Mouse (Mus musculus) lung, embryonic 16.5 days (tissue): ENCODE measurements around the gene Sntb2. TPM values are rescaled to one million over a fixed set of nuclear protein-coding genes. Genes with fewer than 3 reads are reported as not detected.

Experiments used
- ATAC-seq: fragments of 200-750 bp; cut with Nextera tagmentation; 2 replicates; pipeline ENCODE4 v1.8.0; 2017; ENCODE audit warnings: low read depth, mild to moderate bottlenecking, moderate library complexity
- H3K27ac ChIP-seq: fragments of 300-500 bp; sonication (generic); 2 replicates; pipeline ENCODE4 v1.5.1; 2014; ENCODE audit warnings: mild to moderate bottlenecking, control low read depth, low read length
- H3K27me3 ChIP-seq: fragments of 300-500 bp; sonication (generic); 2 replicates; pipeline ENCODE4 v1.6.1; 2014; ENCODE audit warnings: low read depth, low read length, mixed read lengths; ENCODE audit not compliant: control insufficient read depth, insufficient read depth
- H3K36me3 ChIP-seq: fragments of 300-500 bp; sonication (generic); 2 replicates; pipeline ENCODE4 v1.6.1; 2014; ENCODE audit warnings: low read length; ENCODE audit not compliant: control insufficient read depth, insufficient read depth
- H3K4me1 ChIP-seq: fragments of 300-500 bp; sonication (generic); replicated peaks from 2 replicates; pipeline ENCODE4 v1.6.1; 2014; ENCODE audit warnings: low read length, mixed read lengths; ENCODE audit not compliant: control insufficient read depth, insufficient read depth
- H3K4me2 ChIP-seq: fragments of 300-500 bp; sonication (generic); 2 replicates; pipeline ENCODE4 v1.6.1; 2014; ENCODE audit warnings: low read depth, low read length, control low read depth
- H3K4me3 ChIP-seq: fragments of 300-500 bp; sonication (generic); 2 replicates; pipeline ENCODE4 v1.5.1; 2014; ENCODE audit warnings: mild to moderate bottlenecking, low read length, control low read depth
- H3K9ac ChIP-seq: fragments of 300-500 bp; sonication (generic); 2 replicates; pipeline ENCODE4 v1.6.1; 2014; ENCODE audit warnings: low read length, control low read depth
- H3K9me3 ChIP-seq: fragments of 300-500 bp; sonication (generic); 2 replicates; pipeline ENCODE4 v1.6.1; 2016; ENCODE audit warnings: low read length; ENCODE audit not compliant: control insufficient read depth
- WGBS: fragments of 180-500 bp; shearing (Covaris S2); extraction: QIAGEN DNeasy Blood & Tissue Kit; methylation state at CpG from one replicate; pipeline ENCODE4 v1.1.7; 2014; 5-methylcytosine and 5-hydroxymethylcytosine counted together
- polyA plus RNA-seq: library from polyadenylated mRNA; unstranded; fragments of >200 nt; fragmentation: Nextera tagmentation; extraction: Ambion mirVana; gene quantifications from 2 replicates; pipeline ENCODE4 v1.2.1, GENCODE M21; 2015

Gene Sntb2
- polyA plus RNA-seq, 1 experiment from 2014 or later: 15.7 TPM

DNA sequence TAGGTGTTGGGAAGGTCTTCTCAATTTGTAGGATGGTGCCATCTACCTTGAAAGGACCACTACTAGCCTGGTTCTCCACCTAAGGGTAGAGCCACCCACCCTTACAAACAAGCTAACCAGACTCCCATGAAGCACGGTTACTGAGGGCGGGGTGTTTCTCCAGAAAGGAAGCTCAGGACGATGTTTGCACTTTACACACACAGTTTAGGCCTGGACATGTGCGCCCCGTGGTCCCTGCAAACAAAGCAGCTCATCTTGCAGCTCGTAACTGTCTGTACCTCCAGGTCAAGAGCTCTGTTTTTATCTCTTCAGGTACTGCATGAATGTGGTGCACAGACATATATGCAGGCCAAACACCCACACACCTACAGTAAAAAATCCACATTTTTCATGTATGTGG, 28.9 kb upstream of the Sntb2 start:
- no peaks in the 10 kb centered on the region for H3K9me3 ChIP-seq
- H3K4me3 ChIP-seq: no peak overlapping the region
- WGBS: 88% methylated on average over 6 of the region's 6 CpGs
- peaks cover 38% of the 10 kb centered on the region for H3K36me3 ChIP-seq
- H3K4me1 ChIP-seq: no peaks in the 10 kb centered on the region
- H3K9ac ChIP-seq: no peak overlapping the region
- no peak for ATAC-seq
- no peak overlapping the region for H3K27ac ChIP-seq
- H3K27me3 ChIP-seq: no peaks in the 10 kb centered on the region
- H3K4me2 ChIP-seq: no peak overlapping the region

DNA sequence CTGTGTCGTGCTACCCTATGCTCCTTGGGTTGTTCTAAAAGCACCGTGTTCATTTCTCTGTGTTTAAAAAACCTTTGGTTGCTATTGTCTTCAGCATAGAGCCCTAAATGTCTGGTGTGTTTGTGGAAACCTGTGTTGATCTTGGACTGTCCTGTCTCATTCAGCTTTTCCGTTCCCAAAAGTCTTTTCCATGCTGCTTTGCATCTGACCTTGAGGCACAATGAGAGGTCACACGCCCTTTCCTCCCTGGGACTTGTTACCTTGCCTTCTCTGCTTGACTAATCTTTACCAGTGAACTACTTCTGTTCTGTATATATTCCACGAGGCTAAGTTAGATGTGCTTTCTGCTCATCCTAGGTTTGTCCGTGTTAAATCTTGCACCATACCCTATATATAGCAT, 28.1 kb upstream of the Sntb2 start:
- WGBS: 83% methylated on average over 6 of the region's 6 CpGs
- Histone ChIP-seq H3K4me2 (no peak overlapping the region), H3K4me1 (no peaks in the 10 kb centered on the region), H3K9me3 (no peaks in the 10 kb centered on the region), H3K36me3 (peaks cover 40% of the 10 kb centered on the region), H3K9ac (no peak overlapping the region), H3K27ac (no peak overlapping the region), H3K27me3 (no peaks in the 10 kb centered on the region), H3K4me3 (no peak overlapping the region)
- ATAC-seq: no peak

- Histone ChIP-seq H3K27me3 (no peaks in the 10 kb centered on the region), H3K4me2 (no peak overlapping the region), H3K27ac (no peak overlapping the region), H3K4me1 (no peaks in the 10 kb centered on the region), H3K9ac (no peak overlapping the region), H3K4me3 (no peak overlapping the region), H3K9me3 (no peaks in the 10 kb centered on the region), H3K36me3 (peaks cover 36% of the 10 kb centered on the region)
- ATAC-seq: no peak
- 61% methylated on average over 7 of the region's 7 CpGs for WGBS
These were observed 27.3 kb upstream of the Sntb2 start for GRCm38 (mm10) chr8:106908291-106908690.

DNA sequence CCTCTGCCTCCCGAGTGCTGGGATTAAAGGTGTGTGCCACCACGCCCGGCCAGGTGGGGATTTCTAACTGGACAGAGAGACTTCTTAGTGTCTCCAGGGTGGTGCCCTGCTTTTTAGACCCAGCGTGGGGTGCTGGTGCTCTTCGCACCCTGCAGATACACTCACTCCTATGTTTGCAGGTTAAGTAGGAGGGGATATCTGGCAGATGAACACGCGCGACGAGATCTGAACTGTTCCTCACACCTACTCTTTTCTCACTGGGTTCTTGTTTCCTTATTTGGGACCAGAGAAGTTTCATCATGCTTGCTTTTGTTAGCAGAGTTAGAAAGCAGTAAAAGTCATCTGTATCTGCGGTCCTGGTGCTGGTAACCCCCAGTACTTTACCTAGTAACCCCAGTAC, 21.9 kb upstream of the Sntb2 start:
- Histone ChIP-seq H3K4me3 (no peak overlapping the region), H3K4me2 (no peak overlapping the region), H3K9ac (no peak overlapping the region), H3K27ac (no peak overlapping the region), H3K9me3 (no peaks in the 10 kb centered on the region), H3K27me3 (no peaks in the 10 kb centered on the region), H3K36me3 (peaks cover 39% of the 10 kb centered on the region), H3K4me1 (no peaks in the 10 kb centered on the region)
- 94% methylated on average over 10 of the region's 10 CpGs for WGBS
- no peak for ATAC-seq

- WGBS: 70% methylated on average over 8 of the region's 8 CpGs
- Histone ChIP-seq H3K4me3 (no peak overlapping the region), H3K9ac (no peak overlapping the region), H3K4me1 (0 out of 2 replicates have a peak, but pooled peaks cover 3% of the 10 kb centered on the region), H3K27ac (no peak overlapping the region), H3K4me2 (no peak overlapping the region), H3K9me3 (no peaks in the 10 kb centered on the region), H3K36me3 (peaks cover 50% of the 10 kb centered on the region), H3K27me3 (no peaks in the 10 kb centered on the region)
- ATAC-seq: peak; percentile 67
These were observed 15.7 kb upstream of the Sntb2 start for GRCm38 (mm10) chr8:106919721-106920394.

DNA sequence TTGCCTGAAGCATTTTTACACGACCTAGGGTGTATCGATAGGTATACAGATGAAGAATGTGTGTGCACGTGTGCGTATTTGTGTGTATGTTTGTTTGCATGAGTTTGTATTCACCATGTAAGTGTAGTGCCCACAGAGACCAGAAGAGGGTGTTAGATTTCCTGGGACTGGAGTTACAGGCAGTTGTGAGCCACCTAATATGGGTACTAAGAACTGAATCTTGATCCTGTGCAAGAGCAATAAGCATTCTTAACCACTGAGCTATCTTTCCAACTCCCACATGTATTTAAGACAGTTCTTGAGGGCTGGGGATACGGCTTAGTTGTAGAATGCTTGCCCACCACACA, 15.2 kb upstream of the Sntb2 start:
- Histone ChIP-seq H3K9ac (no peak overlapping the region), H3K36me3 (peaks cover 45% of the 10 kb centered on the region), H3K27ac (no peak overlapping the region), H3K4me2 (no peak overlapping the region), H3K4me1 (0 out of 2 replicates have a peak, but pooled peaks cover 3% of the 10 kb centered on the region), H3K27me3 (no peaks in the 10 kb centered on the region), H3K9me3 (no peaks in the 10 kb centered on the region), H3K4me3 (no peak overlapping the region)
- WGBS: 94% methylated on average over 5 of the region's 5 CpGs
- no peak for ATAC-seq

DNA sequence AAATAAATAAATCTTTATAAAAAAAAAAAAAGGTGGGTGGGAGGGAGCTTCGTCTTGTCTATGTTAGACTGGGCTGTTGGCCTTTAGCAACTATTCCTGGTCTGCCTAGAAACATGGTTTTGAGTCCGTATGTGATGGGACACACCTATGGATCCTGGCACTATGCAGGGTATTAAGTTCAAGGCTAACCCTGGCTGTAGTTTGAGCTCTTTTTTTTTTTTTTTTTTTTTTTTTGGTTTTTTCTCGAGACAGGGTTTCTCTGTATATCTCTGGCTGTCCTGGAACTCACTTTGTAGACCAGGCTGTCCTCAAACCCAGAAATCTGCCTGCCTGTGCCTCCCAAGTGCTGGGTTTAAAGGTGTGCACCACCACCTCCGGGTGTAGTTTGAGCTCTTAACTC, 11.5 kb upstream of the Sntb2 start:
- peaks cover 26% of the 10 kb centered on the region for H3K36me3 ChIP-seq
- no peaks in the 10 kb centered on the region for H3K27me3 ChIP-seq
- peak overlapping the region; percentile 37; the same call in 1 of the 2 replicates for H3K27ac ChIP-seq
- WGBS: 78% methylated on average over 4 of the region's 4 CpGs
- H3K9ac ChIP-seq: no peak overlapping the region
- no peak overlapping the region for H3K4me3 ChIP-seq
- H3K4me1 ChIP-seq: peaks cover 4% of the 10 kb centered on the region; the same call in 1 of the 2 replicates
- no peak for ATAC-seq
- no peaks in the 10 kb centered on the region for H3K9me3 ChIP-seq
- H3K4me2 ChIP-seq: no peak overlapping the region

- no peaks in the 10 kb centered on the region for H3K9me3 ChIP-seq
- peak overlapping the region; percentile 37 for H3K27ac ChIP-seq
- H3K4me3 ChIP-seq: no peak overlapping the region
- H3K4me2 ChIP-seq: no peak overlapping the region
- peaks cover 18% of the 10 kb centered on the region for H3K36me3 ChIP-seq
- WGBS: 56% methylated on average over 8 of the region's 8 CpGs
- no peaks in the 10 kb centered on the region for H3K27me3 ChIP-seq
- peaks cover 11% of the 10 kb centered on the region; the same call in 1 of the 2 replicates for H3K4me1 ChIP-seq
- ATAC-seq: 0 out of 2 replicates have a peak, but pooled peaks have one; percentile 43
- H3K9ac ChIP-seq: no peak overlapping the region
These were observed 10.6 kb upstream of the Sntb2 start for GRCm38 (mm10) chr8:106924904-106925349.

GRCm38 (mm10) chr8:106925446-106925845, 10.1 kb upstream of the Sntb2 start:
- Histone ChIP-seq H3K4me3 (no peak overlapping the region), H3K4me2 (no peak overlapping the region), H3K27me3 (no peaks in the 10 kb centered on the region), H3K9me3 (no peaks in the 10 kb centered on the region), H3K4me1 (peaks cover 14% of the 10 kb centered on the region; the same call in 1 of the 2 replicates), H3K36me3 (peaks cover 15% of the 10 kb centered on the region), H3K27ac (no peak overlapping the region), H3K9ac (no peak overlapping the region)
- 80% methylated on average over 4 of the region's 4 CpGs for WGBS
- ATAC-seq: no peak
